Mouse (Mus musculus): ENCODE results near the gene Dhrs11. TPM values are rescaled to one million over a fixed set of nuclear protein-coding genes. Genes with fewer than 3 reads are reported as not detected.

The Dhrs11 gene
- polyA plus RNA-seq, 1 experiment: 21.3 TPM

- DNase-seq: no peak
- no peaks in the 10 kb centered on the region for H3K4me1 ChIP-seq (ENCODE audit: control insufficient read depth, insufficient read depth, low read length)
- no peak overlapping the region for H3K4me3 ChIP-seq (replicated peaks; ENCODE audit: extremely low read depth, low read depth, low read length)
- 83% methylated on average over 4 of the region's 4 CpGs for WGBS
- TF ChIP-seq CTCF (IDR thresholded peaks at IDR 0.05; ENCODE audit: insufficient read depth, low read length) (no peak), POLR2A (IDR thresholded peaks at IDR 0.05; ENCODE audit: borderline replicate concordance, extremely low read depth, low read depth, low read length) (no peak)
Observed at GRCm38 (mm10) chr11:84804373-84804772, 24.4 kb downstream of the Dhrs11 start.

GRCm38 (mm10) chr11:84797627-84798353 is 31.0 kb downstream of the Dhrs11 start:
- TF ChIP-seq POLR2A (IDR thresholded peaks at IDR 0.05; ENCODE audit: borderline replicate concordance, extremely low read depth, low read depth, low read length) (no peak), CTCF (IDR thresholded peaks at IDR 0.05; ENCODE audit: insufficient read depth, low read length) (peak; percentile 93)
- H3K4me1 ChIP-seq (ENCODE audit: control insufficient read depth, insufficient read depth, low read length): no peaks in the 10 kb centered on the region
- H3K4me3 ChIP-seq (replicated peaks; ENCODE audit: extremely low read depth, low read depth, low read length): no peak overlapping the region
- DNase-seq: peak; percentile 68
- 19% methylated on average over 21 of the region's 21 CpGs for WGBS

- Histone ChIP-seq H3K4me1 (ENCODE audit: control insufficient read depth, insufficient read depth, low read length) (no peaks in the 10 kb centered on the region), H3K4me3 (replicated peaks; ENCODE audit: extremely low read depth, low read depth, low read length) (no peak overlapping the region)
- WGBS: 40% methylated on average over 10 of the region's 10 CpGs
- no peak for DNase-seq
- TF ChIP-seq CTCF (IDR thresholded peaks at IDR 0.05; ENCODE audit: insufficient read depth, low read length) (no peak), POLR2A (IDR thresholded peaks at IDR 0.05; ENCODE audit: borderline replicate concordance, extremely low read depth, low read depth, low read length) (no peak)
Observed at GRCm38 (mm10) chr11:84797026-84797425, 31.8 kb downstream of the Dhrs11 start.

GRCm38 (mm10) chr11:84794496-84795113 is 34.2 kb downstream of the Dhrs11 start:
- 8% methylated on average over 17 of the region's 17 CpGs for WGBS
- TF ChIP-seq CTCF (IDR thresholded peaks at IDR 0.05; ENCODE audit: insufficient read depth, low read length): peak; percentile 78
- TF ChIP-seq POLR2A (IDR thresholded peaks at IDR 0.05; ENCODE audit: borderline replicate concordance, extremely low read depth, low read depth, low read length): no peak
- H3K4me1 ChIP-seq (ENCODE audit: control insufficient read depth, insufficient read depth, low read length): no peaks in the 10 kb centered on the region
- H3K4me3 ChIP-seq (replicated peaks; ENCODE audit: extremely low read depth, low read depth, low read length): no peak overlapping the region
- DNase-seq: peak; percentile 42

GRCm38 (mm10) chr11:84793545-84793944 is 35.2 kb downstream of the Dhrs11 start:
- Histone ChIP-seq H3K4me1 (ENCODE audit: control insufficient read depth, insufficient read depth, low read length) (no peaks in the 10 kb centered on the region), H3K4me3 (replicated peaks; ENCODE audit: extremely low read depth, low read depth, low read length) (no peak overlapping the region)
- no peak for DNase-seq
- TF ChIP-seq POLR2A (IDR thresholded peaks at IDR 0.05; ENCODE audit: borderline replicate concordance, extremely low read depth, low read depth, low read length) (no peak), CTCF (IDR thresholded peaks at IDR 0.05; ENCODE audit: insufficient read depth, low read length) (no peak)

- WGBS: 43% methylated on average over 6 of the region's 6 CpGs
- TF ChIP-seq POLR2A (IDR thresholded peaks at IDR 0.05; ENCODE audit: borderline replicate concordance, extremely low read depth, low read depth, low read length) (no peak), CTCF (IDR thresholded peaks at IDR 0.05; ENCODE audit: insufficient read depth, low read length) (no peak)
- DNase-seq: no peak
- Histone ChIP-seq H3K4me1 (ENCODE audit: control insufficient read depth, insufficient read depth, low read length) (no peaks in the 10 kb centered on the region), H3K4me3 (replicated peaks; ENCODE audit: extremely low read depth, low read depth, low read length) (no peak overlapping the region)
Observed at GRCm38 (mm10) chr11:84790383-84790782, 38.4 kb downstream of the Dhrs11 start.

GRCm38 (mm10) chr11:84780143-84780870 is 48.5 kb downstream of the Dhrs11 start:
- WGBS: 6% methylated on average over 19 of the region's 19 CpGs
- no peak overlapping the region for H3K4me3 ChIP-seq (replicated peaks; ENCODE audit: extremely low read depth, low read depth, low read length)
- TF ChIP-seq POLR2A (IDR thresholded peaks at IDR 0.05; ENCODE audit: borderline replicate concordance, extremely low read depth, low read depth, low read length) (no peak), CTCF (IDR thresholded peaks at IDR 0.05; ENCODE audit: insufficient read depth, low read length) (no peak)
- DNase-seq: no peak
- H3K4me1 ChIP-seq (ENCODE audit: control insufficient read depth, insufficient read depth, low read length): no peaks in the 10 kb centered on the region

GRCm38 (mm10) chr11:84775560-84775959 is 53.2 kb downstream of the Dhrs11 start:
- DNase-seq: no peak
- TF ChIP-seq CTCF (IDR thresholded peaks at IDR 0.05; ENCODE audit: insufficient read depth, low read length): no peak
- Histone ChIP-seq H3K4me1 (ENCODE audit: control insufficient read depth, insufficient read depth, low read length) (no peaks in the 10 kb centered on the region), H3K4me3 (replicated peaks; ENCODE audit: extremely low read depth, low read depth, low read length) (no peak overlapping the region)
- 4% methylated on average over 4 of the region's 4 CpGs for WGBS

- 51% methylated on average over 13 of the region's 13 CpGs for WGBS
- H3K4me1 ChIP-seq (ENCODE audit: control insufficient read depth, insufficient read depth, low read length): no peaks in the 10 kb centered on the region
- TF ChIP-seq CTCF (IDR thresholded peaks at IDR 0.05; ENCODE audit: insufficient read depth, low read length) (no peak), POLR2A (IDR thresholded peaks at IDR 0.05; ENCODE audit: borderline replicate concordance, extremely low read depth, low read depth, low read length) (no peak)
- no peak for DNase-seq
- no peak overlapping the region for H3K4me3 ChIP-seq (replicated peaks; ENCODE audit: extremely low read depth, low read depth, low read length)
Observed at GRCm38 (mm10) chr11:84774870-84775514, 53.8 kb downstream of the Dhrs11 start.

Other genes with a start within 250 kb of the Dhrs11 start
- 7.2 and 8.7 TPM in 2 replicates for gene Mrm1, start 9.5 kb downstream of the Dhrs11 start, polyA plus RNA-seq (2012; rRNA removed)
- gene Ggnbp2, start 41.8 kb upstream of the Dhrs11 start, polyA plus RNA-seq (2012; rRNA removed): 28.1 and 42.2 TPM in 2 replicates
- gene Myo19, start 51.2 kb upstream of the Dhrs11 start, polyA plus RNA-seq (2012; rRNA removed): 6.9 and 8.0 TPM in 2 replicates
- 1.1 and 2.3 TPM in 2 replicates for gene Pigw, start 51.3 kb upstream of the Dhrs11 start, polyA plus RNA-seq (2012; rRNA removed)
- 6.5 and 7.7 TPM in 2 replicates for gene Znhit3, start 87.4 kb upstream of the Dhrs11 start, polyA plus RNA-seq (2012; rRNA removed)
- 143 and 190 TPM in 2 replicates for gene Car4, start 128.8 kb upstream of the Dhrs11 start, polyA plus RNA-seq (2012; rRNA removed)

Measured in lung, adult 2 months (tissue).